Mouse (Mus musculus) brain, embryonic 14.5 days (tissue): ENCODE data around the gene Dpf1.

ENCODE experiments used
- CTCF ChIP-seq: fragments of 200-500 bp; IDR thresholded peaks from 2 replicates; pipeline ENCODE4 v1.5.1; 2012; ENCODE audit warnings: inconsistent platforms, mild to moderate bottlenecking, moderate library complexity, borderline replicate concordance; ENCODE audit not compliant: insufficient read depth, insufficient read length; ENCODE audit errors: extremely low read depth
- POLR2A ChIP-seq: fragments of 200-500 bp; IDR thresholded peaks from 2 replicates; pipeline ENCODE4 v1.6.1; 2012; ENCODE audit warnings: mild to moderate bottlenecking, inconsistent platforms, borderline replicate concordance; ENCODE audit not compliant: poor library complexity, insufficient read depth, insufficient read length, severe bottlenecking; ENCODE audit errors: extremely low read depth

- TF ChIP-seq POLR2A (no peak), CTCF (no peak)
Observed at GRCm38 (mm10) chr7:29282074-29282554, 21.6 kb upstream of the Dpf1 start.
